Comparison of ENCODE assay signal across 9 mouse cellular contexts in the genomic region with DNA sequence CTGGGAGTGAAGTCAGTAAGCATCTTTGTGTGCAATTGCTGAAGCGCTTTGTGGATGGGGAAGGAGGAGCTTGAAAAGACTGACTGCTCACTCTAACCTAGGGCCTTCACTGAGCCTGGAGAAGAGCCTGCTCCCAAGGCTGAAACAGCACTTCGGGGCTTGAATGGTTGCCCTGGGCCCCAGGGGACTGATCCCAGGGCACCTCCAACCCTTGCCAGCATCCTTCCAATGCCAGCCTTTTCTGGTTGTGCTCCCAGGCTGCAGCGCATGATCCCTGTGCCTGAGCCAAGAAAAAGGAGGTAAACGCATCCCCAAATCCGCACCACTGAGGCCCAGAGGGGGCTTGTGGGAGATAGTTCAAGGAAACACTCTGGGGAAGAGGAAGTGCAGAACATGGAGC.
DNase-seq lines count a peak whose midpoint lies in the region; ATAC-seq and TF ChIP-seq lines count a peak whose summit lies in the region.
"Had no signal": no experiment of that assay in that cellular context is flagged by ENCODE, and none has a peak within 500 bp of the region (broad histone marks: within the 10 kb centered on the region; RNA-seq: fewer than 3 reads in every experiment).

No protein-coding gene starts in this region.

- H3K9ac ChIP-seq in forebrain, embryonic 15.5 days (replicated peaks) = no peak overlapping the region
- no peak overlapping the region for H3K9ac ChIP-seq in forebrain, embryonic 12.5 days
- no peak overlapping the region for H3K9ac ChIP-seq in midbrain, embryonic 13.5 days (replicated peaks)
- H3K9ac ChIP-seq in midbrain, embryonic 11.5 days (ENCODE audit: low read length) = no peak overlapping the region
- H3K9ac ChIP-seq in hindbrain, embryonic 15.5 days = no peak overlapping the region

- no peak overlapping the region for H3K4me3 ChIP-seq in forebrain, embryonic 15.5 days
- no peak overlapping the region for H3K4me3 ChIP-seq in forebrain, embryonic 12.5 days (replicated peaks)
- no peak overlapping the region for H3K4me3 ChIP-seq in midbrain, embryonic 13.5 days (replicated peaks)
- no peak overlapping the region for H3K4me3 ChIP-seq in midbrain, embryonic 11.5 days (ENCODE audit: low read depth, low read length)
- no peak overlapping the region for H3K4me3 ChIP-seq in hindbrain, embryonic 15.5 days
- H3K4me3 ChIP-seq in olfactory bulb, adult 2 months (ENCODE audit: insufficient read depth, low read depth, low read length) = no peak overlapping the region
- H3K4me3 ChIP-seq: myocyte had no signal

- DNase-seq in midbrain, embryonic 11.5 days (ENCODE audit: low spot score, missing footprints) = no peak
- DNase-seq in natural killer cell, adult 2 months (ENCODE audit: low spot score in 2 of 2) = no peak
- DNase-seq in c-Kit-positive CD71-positive TER-119-positive erythroid progenitor cells, embryonic 14.5 days (ENCODE audit: low spot score) = no peak

- no peak overlapping the region for H3K4me2 ChIP-seq in forebrain, embryonic 15.5 days (replicated peaks)
- H3K4me2 ChIP-seq in forebrain, embryonic 12.5 days = no peak overlapping the region
- no peak overlapping the region for H3K4me2 ChIP-seq in midbrain, embryonic 13.5 days (replicated peaks)
- H3K4me2 ChIP-seq in midbrain, embryonic 11.5 days = no peak overlapping the region
- H3K4me2 ChIP-seq in hindbrain, embryonic 15.5 days = no peak overlapping the region

- no peak for ATAC-seq in forebrain, embryonic 15.5 days (replicated peaks)
- no peak for ATAC-seq in forebrain, embryonic 12.5 days (ENCODE audit: low FRiP score)
- ATAC-seq in midbrain, embryonic 13.5 days = no peak
- ATAC-seq in midbrain, embryonic 11.5 days (ENCODE audit: low FRiP score) = no peak
- ATAC-seq in hindbrain, embryonic 15.5 days (ENCODE audit: low FRiP score, low read depth) = no peak

- peak overlapping the region; percentile 28 for H3K27ac ChIP-seq in forebrain, embryonic 15.5 days (replicated peaks)
- no peak overlapping the region for H3K27ac ChIP-seq in forebrain, embryonic 12.5 days
- H3K27ac ChIP-seq in midbrain, embryonic 13.5 days = 0 out of 2 replicates have a peak overlapping the region, but pooled peaks have one; percentile 35
- no peak overlapping the region; the same call in 1 of the 2 replicates for H3K27ac ChIP-seq in midbrain, embryonic 11.5 days (ENCODE audit: low read depth, low read length)
- H3K27ac ChIP-seq in hindbrain, embryonic 15.5 days (replicated peaks) = peak overlapping the region; percentile 27; the same call in 1 of the 2 replicates
- H3K27ac ChIP-seq in olfactory bulb, adult 2 months (ENCODE audit: insufficient read depth, low read depth, low read length) = 0 out of 2 replicates have a peak overlapping the region, but pooled peaks have one; percentile 12

- H3K27me3 ChIP-seq in forebrain, embryonic 15.5 days = no peaks in the 10 kb centered on the region
- H3K27me3 ChIP-seq in forebrain, embryonic 12.5 days = 0 out of 2 replicates have a peak, but pooled peaks cover 1% of the 10 kb centered on the region
- no peaks in the 10 kb centered on the region for H3K27me3 ChIP-seq in midbrain, embryonic 13.5 days
- H3K27me3 ChIP-seq in midbrain, embryonic 11.5 days (ENCODE audit: control insufficient read depth, insufficient read depth, low read length) = no peaks in the 10 kb centered on the region
- H3K27me3 ChIP-seq in hindbrain, embryonic 15.5 days = no peaks in the 10 kb centered on the region

- H3K9me3 ChIP-seq in forebrain, embryonic 15.5 days = no peaks in the 10 kb centered on the region
- H3K9me3 ChIP-seq in forebrain, embryonic 12.5 days = no peaks in the 10 kb centered on the region
- H3K9me3 ChIP-seq in midbrain, embryonic 13.5 days = no peaks in the 10 kb centered on the region
- no peaks in the 10 kb centered on the region for H3K9me3 ChIP-seq in midbrain, embryonic 11.5 days (ENCODE audit: control insufficient read depth, low read length)
- no peaks in the 10 kb centered on the region for H3K9me3 ChIP-seq in hindbrain, embryonic 15.5 days

- no peak for TF ChIP-seq POLR2A in olfactory bulb, adult 2 months (IDR thresholded peaks at IDR 0.05; ENCODE audit: insufficient read depth, low read depth, low read length)

- peaks cover 49% of the 10 kb centered on the region for H3K4me1 ChIP-seq in forebrain, embryonic 15.5 days
- H3K4me1 ChIP-seq in forebrain, embryonic 12.5 days = peaks cover 34% of the 10 kb centered on the region
- peaks cover 60% of the 10 kb centered on the region for H3K4me1 ChIP-seq in midbrain, embryonic 13.5 days (replicated peaks)
- peaks cover 16% of the 10 kb centered on the region for H3K4me1 ChIP-seq in midbrain, embryonic 11.5 days (ENCODE audit: control insufficient read depth, insufficient read depth, low read length)
- peaks cover 57% of the 10 kb centered on the region for H3K4me1 ChIP-seq in hindbrain, embryonic 15.5 days (replicated peaks)
- H3K4me1 ChIP-seq in olfactory bulb, adult 2 months (ENCODE audit: control insufficient read depth, insufficient read depth, low read length) = no peaks in the 10 kb centered on the region; the same call in 1 of the 2 replicates

- TF ChIP-seq CTCF in olfactory bulb, adult 2 months (IDR thresholded peaks at IDR 0.05; ENCODE audit: insufficient read depth, low read depth, low read length) = no peak

- WGBS in forebrain, embryonic 15.5 days = 46% methylated on average over 5 of the region's 5 CpGs
- WGBS in forebrain, embryonic 12.5 days = 66% methylated on average over 5 of the region's 5 CpGs
- WGBS in midbrain, embryonic 13.5 days = 66% methylated on average over 5 of the region's 5 CpGs
- WGBS in midbrain, embryonic 11.5 days = 74% methylated on average over 5 of the region's 5 CpGs
- WGBS in hindbrain, embryonic 15.5 days = 46% methylated on average over 5 of the region's 5 CpGs
- 52% methylated on average over 5 of the region's 5 CpGs for WGBS in olfactory bulb, adult 2 months

- no peaks in the 10 kb centered on the region for H3K36me3 ChIP-seq in forebrain, embryonic 15.5 days
- no peaks in the 10 kb centered on the region for H3K36me3 ChIP-seq in forebrain, embryonic 12.5 days (replicated peaks)
- H3K36me3 ChIP-seq in midbrain, embryonic 13.5 days = no peaks in the 10 kb centered on the region
- H3K36me3 ChIP-seq in midbrain, embryonic 11.5 days (ENCODE audit: control insufficient read depth, insufficient read depth, low read length) = no peaks in the 10 kb centered on the region
- no peaks in the 10 kb centered on the region for H3K36me3 ChIP-seq in hindbrain, embryonic 15.5 days

Comparison
In these comparisons a context has a peak if more than half of its experiments do, and no peak if none do; other contexts are left out.
1. H3K27ac ChIP-seq: peak in forebrain, embryonic 15.5 days (single experiment), midbrain, embryonic 13.5 days (single experiment), hindbrain, embryonic 15.5 days (single experiment) and olfactory bulb, adult 2 months (single experiment); none in forebrain, embryonic 12.5 days (single experiment) and midbrain, embryonic 11.5 days (single experiment).